Mouse (Mus musculus): ENCODE measurements around the gene Rbm47.

DNA sequence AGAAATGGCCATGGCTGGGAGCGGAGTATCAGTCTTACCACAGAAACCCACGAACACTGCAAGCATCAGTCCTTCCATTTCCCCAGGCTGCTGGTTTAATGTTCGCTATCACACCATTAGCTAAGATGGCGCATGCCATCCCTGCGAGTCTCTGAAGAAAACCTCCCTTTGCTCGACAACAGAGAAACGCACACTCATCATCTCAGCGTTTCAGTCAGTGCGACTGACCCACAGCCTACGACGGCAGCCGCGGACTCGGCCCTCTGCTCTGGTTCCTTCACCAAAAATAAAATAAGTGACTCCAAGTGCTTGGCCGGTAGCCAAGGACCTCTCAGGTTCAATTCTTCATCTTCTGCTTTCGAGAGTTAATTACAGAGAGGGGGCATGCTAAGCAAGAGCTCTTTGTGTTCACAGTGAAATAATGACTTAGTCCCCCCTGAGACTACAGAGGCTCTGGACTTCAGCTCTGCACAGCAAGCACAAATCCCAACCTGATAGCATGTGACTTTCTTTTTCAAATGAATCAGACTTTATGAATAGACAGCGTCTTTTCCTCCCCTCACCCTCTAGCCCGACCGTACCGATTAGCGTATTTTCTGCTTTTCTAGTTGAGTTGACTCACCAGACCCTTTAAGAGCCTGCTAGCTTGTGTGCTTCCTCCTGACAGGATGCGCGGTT lies 1.4 kb upstream of the Rbm47 start:
- no peak for TF ChIP-seq CTCF (IDR thresholded peaks at IDR 0.05; ENCODE audit: extremely low read depth, insufficient read length, insufficient replicate concordance, low read depth, low read length)
- no peak for TF ChIP-seq POLR2A (IDR thresholded peaks at IDR 0.05; ENCODE audit: low read depth, low read length)

All from small intestine, adult 2 months (tissue).